Mouse (Mus musculus) cortical plate, adult 2 months (tissue): Measurements from ENCODE around the gene Plppr3.

Source experiments
- CTCF ChIP-seq: fragments of 200-500 bp; IDR thresholded peaks from 2 replicates; pipeline ENCODE4 v1.5.1; 2011; ENCODE audit warnings: mild to moderate bottlenecking, control low read depth, low read length; ENCODE audit not compliant: insufficient read depth; ENCODE audit errors: extremely low read depth
- POLR2A ChIP-seq: fragments of 200-500 bp; IDR thresholded peaks from 2 replicates; pipeline ENCODE4 v1.6.1; 2011; ENCODE audit warnings: mild to moderate bottlenecking, low read length, control low read depth; ENCODE audit not compliant: insufficient read depth; ENCODE audit errors: extremely low read depth

DNA sequence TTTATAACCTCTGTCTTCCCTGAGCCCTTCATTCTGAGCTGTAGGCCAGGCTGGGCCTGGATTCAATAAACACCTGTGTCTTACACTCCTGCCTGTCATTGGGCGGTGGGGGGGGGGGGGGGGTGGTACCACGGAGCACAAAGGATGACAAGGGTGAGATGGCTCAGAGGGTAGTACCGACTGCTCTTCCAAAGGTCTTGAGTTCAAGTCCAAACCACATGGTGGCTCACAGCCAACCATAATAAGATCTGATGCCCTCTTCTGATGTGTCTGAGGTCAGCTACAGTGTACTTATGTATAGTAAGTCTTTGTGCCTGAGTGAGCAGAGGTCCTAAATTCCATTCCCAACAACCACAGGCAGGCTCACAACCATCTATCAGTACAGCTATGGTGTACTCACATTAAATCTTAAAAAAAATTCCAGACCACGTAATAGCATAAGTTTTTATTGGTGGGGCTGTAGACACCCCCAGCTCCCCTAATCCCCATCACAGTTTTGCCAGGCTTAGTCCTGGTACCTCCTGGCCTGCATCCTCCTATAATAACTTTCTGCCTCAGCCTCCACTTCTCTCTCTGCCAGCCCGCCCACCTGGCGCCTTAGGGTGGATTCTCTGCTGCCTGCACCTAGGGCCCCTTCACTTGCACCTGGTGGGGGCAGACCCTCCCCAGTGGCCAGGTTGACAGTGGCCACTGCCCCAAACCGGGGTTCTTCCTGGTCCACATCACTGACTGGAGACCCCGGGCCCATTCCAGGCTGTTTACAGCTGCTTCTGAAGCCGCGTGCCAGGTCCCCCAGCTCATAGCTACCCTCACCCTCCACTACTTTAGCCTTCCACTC, 9.9 kb downstream of the Plppr3 start:
- TF ChIP-seq CTCF (no peak), POLR2A (no peak)
